Mouse (Mus musculus): ENCODE results near the gene Veph1. TPM values are rescaled to one million over a fixed set of nuclear protein-coding genes. Genes with fewer than 3 reads are reported as not detected.

The Veph1 gene
- polyA plus RNA-seq, 1 experiment from 2014 or later: 10.5 TPM

DNA sequence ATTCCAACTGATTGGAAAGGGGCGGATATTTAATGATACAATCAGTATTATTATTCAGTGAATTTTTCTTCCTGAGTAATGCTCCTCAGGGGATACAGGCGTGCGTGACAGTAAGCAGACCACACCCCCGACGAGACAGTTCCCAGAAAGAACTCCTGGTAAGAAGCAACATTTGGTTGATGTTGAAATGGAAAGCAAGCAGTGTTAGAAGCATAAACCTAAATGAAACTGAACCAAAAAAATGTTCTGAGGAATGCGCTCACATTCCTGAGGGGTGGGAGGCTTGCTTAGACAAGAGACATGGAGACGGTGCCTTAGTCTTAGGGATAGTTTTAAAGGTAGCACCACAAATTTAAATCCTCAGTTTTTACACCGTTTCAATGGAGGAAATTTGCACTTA lies 80.9 kb downstream of the Veph1 start:
- no peaks in the 10 kb centered on the region for H3K36me3 ChIP-seq
- H3K27ac ChIP-seq (replicated peaks): no peak overlapping the region
- WGBS: 76% methylated on average over 8 of the region's 8 CpGs
- no peaks in the 10 kb centered on the region for H3K9me3 ChIP-seq (replicated peaks)
- H3K4me3 ChIP-seq: no peak overlapping the region
- H3K27me3 ChIP-seq (ENCODE audit: low read depth, poor library complexity, severe bottlenecking): peaks cover 25% of the 10 kb centered on the region
- peaks cover 15% of the 10 kb centered on the region for H3K4me1 ChIP-seq
- no peak for DNase-seq (ENCODE audit: low spot score)

DNA sequence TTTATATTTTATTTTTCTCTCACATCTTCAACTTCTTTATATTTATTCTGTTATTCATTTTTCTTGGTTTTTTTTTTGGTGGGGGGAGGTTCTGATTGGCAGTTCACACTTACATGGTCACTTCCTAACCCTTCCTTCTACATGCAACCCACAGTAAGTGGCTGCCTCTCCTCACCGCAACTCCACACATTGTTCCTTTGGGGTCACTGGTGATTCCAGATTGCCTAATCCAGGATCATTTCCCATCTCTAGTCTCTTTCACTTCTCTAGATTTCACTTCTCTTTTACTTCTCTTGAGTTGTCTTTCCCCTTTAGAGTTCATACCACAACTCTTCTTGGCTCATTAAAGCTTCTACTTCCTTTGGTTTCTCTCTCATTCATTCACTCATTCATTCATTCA lies 83.1 kb downstream of the Veph1 start:
- H3K9me3 ChIP-seq (replicated peaks): no peaks in the 10 kb centered on the region
- WGBS: 91% methylated on average over 1 of the region's 1 CpGs
- H3K4me3 ChIP-seq: no peak overlapping the region
- no peaks in the 10 kb centered on the region for H3K36me3 ChIP-seq
- H3K27me3 ChIP-seq (ENCODE audit: low read depth, poor library complexity, severe bottlenecking): peaks cover 5% of the 10 kb centered on the region
- no peaks in the 10 kb centered on the region for H3K4me1 ChIP-seq
- no peak for DNase-seq (ENCODE audit: low spot score)
- no peak overlapping the region for H3K27ac ChIP-seq (replicated peaks)

DNA sequence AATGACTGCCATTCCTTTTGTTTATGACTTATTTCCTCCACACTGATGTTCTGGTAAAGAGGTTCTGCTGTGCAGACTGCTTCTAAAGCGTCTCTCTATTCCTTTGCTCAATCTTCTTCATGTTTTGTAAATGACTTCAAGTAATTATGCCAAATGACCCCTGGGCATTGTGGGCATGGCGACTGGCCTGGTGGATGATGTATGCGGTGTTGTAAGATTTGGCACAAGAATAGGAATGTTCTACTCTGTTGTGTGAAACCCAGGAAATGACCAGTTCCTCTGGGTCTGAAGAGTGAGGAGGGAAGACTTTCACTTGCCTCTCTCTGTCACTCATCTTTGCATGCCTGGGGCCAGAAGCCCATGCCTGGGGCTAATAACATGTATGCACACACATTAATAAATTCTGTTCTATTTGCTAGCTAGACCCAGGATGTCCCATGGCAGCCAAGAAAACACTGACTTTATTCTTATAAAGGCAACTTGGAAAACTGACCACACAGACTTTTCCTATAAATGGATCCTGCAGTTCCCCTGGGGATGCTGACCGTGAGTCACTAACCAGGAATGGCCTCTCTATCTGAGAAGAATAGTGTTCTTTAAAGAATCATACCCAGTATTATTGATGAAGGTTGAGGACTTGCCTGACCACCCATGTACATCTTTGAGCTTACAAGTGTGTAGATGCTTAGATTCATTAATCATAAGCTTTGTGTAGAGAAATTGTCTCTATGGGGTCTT lies 87.6 kb downstream of the Veph1 start:
- Histone ChIP-seq H3K36me3 (no peaks in the 10 kb centered on the region), H3K4me3 (no peak overlapping the region), H3K9me3 (replicated peaks) (no peaks in the 10 kb centered on the region), H3K27ac (replicated peaks) (no peak overlapping the region), H3K27me3 (ENCODE audit: low read depth, poor library complexity, severe bottlenecking) (no peaks in the 10 kb centered on the region), H3K4me1 (no peaks in the 10 kb centered on the region)
- 86% methylated on average over 4 of the region's 4 CpGs for WGBS
- no peak for DNase-seq (ENCODE audit: low spot score)

DNA sequence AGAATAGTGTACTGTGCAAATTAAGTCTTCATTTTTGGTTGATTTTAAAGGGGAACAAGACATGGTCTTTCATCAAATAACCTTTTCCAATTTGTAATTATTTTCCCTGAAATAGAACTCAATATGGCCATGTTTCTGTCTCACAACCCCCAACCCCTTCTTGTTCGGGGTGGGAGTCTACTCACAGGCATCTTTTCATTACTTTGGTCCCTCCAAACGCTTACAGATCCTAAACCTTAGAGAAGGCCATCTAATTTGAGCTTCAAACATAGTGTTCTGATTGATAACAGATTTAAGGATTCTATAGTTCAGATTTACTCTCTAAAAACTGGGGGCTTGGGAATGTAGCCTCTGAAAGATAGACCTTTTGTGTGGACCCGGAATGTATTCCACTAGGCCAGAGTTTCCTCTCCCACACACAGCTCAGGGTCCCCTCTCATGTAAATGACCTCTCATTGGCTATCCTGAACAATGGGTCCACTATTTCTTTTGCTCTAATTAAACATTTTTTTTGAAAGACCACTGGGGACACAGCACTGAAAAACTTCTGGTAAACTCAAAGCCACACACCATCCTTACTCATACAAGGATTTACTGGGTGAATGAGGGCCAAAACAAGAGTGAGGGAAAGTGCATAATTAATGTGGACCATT lies 102.6 kb downstream of the Veph1 start:
- H3K4me3 ChIP-seq: no peak overlapping the region

DNA sequence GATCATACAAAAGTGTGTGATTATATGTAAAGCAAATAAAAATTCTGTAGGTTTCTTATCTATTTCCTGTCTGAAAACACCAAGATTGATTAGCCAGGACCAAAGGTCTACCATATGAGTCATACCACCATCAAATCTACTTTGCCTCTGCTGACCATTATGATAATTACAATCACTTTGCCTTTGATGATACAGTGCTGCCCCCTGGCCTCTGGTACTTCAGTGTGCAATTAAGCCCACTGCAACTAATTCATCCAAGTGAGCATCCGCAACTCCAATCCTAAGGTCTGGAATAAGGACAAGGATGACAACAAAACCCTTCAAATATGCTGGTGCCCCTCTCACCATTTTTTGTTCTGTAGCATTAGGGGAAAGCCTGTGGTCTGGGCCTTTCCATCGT lies 117.0 kb downstream of the Veph1 start:
- Histone ChIP-seq H3K4me3 (no peak overlapping the region), H3K27ac (replicated peaks) (no peak overlapping the region), H3K27me3 (ENCODE audit: low read depth, poor library complexity, severe bottlenecking) (no peaks in the 10 kb centered on the region), H3K4me1 (no peaks in the 10 kb centered on the region), H3K36me3 (no peaks in the 10 kb centered on the region), H3K9me3 (replicated peaks) (no peaks in the 10 kb centered on the region)
- WGBS: 83% methylated on average over 2 of the region's 2 CpGs
- no peak for DNase-seq (ENCODE audit: low spot score)

More for the DNA sequence above, 102.6 kb downstream of the Veph1 start:
- Histone ChIP-seq H3K9me3 (replicated peaks) (no peaks in the 10 kb centered on the region), H3K36me3 (no peaks in the 10 kb centered on the region), H3K27ac (replicated peaks) (no peak overlapping the region), H3K4me1 (no peaks in the 10 kb centered on the region), H3K27me3 (ENCODE audit: low read depth, poor library complexity, severe bottlenecking) (no peaks in the 10 kb centered on the region)
- no peak for DNase-seq (ENCODE audit: low spot score)
- 80% methylated on average over 3 of the region's 3 CpGs for WGBS

DNA sequence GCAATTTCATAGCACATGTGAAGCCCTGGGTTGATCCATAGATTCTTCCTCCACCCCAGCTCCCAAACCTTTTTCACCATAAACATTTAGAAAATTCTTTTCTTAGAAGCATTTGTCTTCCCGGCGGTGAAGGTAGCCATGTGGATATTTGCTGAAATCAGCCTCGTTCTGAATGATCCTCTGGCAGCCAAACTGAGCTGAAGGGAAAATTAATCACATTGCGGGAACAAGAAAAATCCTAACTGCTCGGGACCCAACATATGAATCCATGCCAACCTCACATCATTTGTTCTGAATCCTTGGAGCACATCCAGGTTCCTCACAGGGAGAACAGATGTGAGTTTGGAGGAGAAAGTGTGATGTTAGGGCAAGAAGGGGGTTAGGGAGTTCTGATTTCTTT lies 123.7 kb downstream of the Veph1 start:
- no peak overlapping the region for H3K27ac ChIP-seq (replicated peaks)
- no peaks in the 10 kb centered on the region for H3K36me3 ChIP-seq
- H3K27me3 ChIP-seq (ENCODE audit: low read depth, poor library complexity, severe bottlenecking): no peaks in the 10 kb centered on the region
- no peaks in the 10 kb centered on the region for H3K9me3 ChIP-seq (replicated peaks)
- DNase-seq (ENCODE audit: low spot score): no peak
- peaks cover 14% of the 10 kb centered on the region for H3K4me1 ChIP-seq
- no peak overlapping the region for H3K4me3 ChIP-seq
- 92% methylated on average over 5 of the region's 5 CpGs for WGBS

DNA sequence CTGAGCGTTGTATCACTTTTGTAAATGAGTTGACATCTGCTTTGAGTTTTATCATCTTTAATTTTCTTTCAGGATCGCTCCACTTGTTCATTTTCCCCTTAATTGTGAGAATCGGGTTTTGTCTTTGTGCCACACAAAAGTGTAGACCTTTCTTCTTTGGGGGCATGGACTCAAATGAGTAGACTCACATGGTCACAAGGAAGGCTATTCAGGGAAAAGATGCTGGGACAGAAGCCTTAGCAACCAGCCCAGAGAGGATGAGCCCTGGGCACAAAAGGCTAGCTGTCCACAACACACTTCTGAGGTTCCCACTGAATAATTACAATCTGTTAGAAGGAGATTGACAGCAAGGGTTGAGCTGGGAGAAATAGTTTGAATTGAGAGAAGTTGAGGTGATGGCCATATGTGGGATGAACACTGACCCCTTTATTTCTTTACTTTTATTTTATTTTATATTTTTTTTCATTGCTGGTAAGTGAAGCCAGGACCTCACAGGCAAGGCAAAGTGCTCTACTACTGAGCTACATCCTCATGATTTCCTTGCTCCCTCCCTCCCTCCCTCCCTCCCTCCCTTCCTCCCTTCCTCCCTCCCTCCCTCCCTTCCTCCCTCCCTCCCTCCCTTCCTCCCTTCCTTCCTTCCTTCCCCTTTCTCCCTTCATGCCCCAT lies 126.6 kb downstream of the Veph1 start:
- Histone ChIP-seq H3K27ac (replicated peaks) (peak overlapping the region; percentile 59), H3K36me3 (no peaks in the 10 kb centered on the region), H3K27me3 (ENCODE audit: low read depth, poor library complexity, severe bottlenecking) (no peaks in the 10 kb centered on the region), H3K4me1 (peaks cover 14% of the 10 kb centered on the region), H3K4me3 (no peak overlapping the region), H3K9me3 (replicated peaks) (no peaks in the 10 kb centered on the region)
- DNase-seq (ENCODE audit: low spot score): peak; percentile 37
- 36% methylated on average over 3 of the region's 3 CpGs for WGBS

DNA sequence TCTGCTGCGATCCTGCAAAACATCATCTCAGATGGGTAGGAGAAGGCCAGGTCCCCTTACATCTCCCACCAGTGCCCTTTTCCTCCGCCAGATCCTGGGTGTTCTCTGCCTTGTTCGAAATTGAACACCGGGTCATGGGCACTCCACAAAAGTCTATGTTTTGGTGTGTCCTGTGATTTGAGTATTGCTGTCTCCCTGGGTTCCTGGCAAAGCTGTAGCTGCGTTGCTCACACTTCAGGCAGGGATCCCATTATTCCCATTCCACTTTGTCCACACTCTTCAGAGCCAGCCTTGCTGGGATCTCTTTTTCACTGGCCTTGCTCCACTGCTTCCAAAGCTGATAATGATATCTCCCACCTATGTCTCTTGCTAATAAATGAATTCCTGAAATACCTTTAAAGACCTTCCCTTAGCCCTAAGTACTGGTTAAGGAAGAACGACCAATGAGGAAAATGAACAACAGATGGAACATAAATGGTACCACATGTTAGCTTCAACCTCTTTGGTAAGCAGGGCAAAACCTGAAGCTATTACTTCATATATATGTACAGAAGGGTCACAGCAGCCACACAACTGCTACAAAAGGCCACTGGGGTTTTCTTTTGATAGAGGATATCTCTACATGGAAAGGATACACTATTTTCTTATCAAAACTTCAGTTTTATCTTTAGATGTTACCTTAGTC lies 129.9 kb downstream of the Veph1 start:
- Histone ChIP-seq H3K27me3 (ENCODE audit: low read depth, poor library complexity, severe bottlenecking) (no peaks in the 10 kb centered on the region), H3K27ac (replicated peaks) (no peak overlapping the region), H3K4me1 (peaks cover 18% of the 10 kb centered on the region), H3K9me3 (replicated peaks) (no peaks in the 10 kb centered on the region), H3K4me3 (no peak overlapping the region), H3K36me3 (no peaks in the 10 kb centered on the region)
- DNase-seq (ENCODE audit: low spot score): peak; percentile 17
- WGBS: 77% methylated on average over 6 of the region's 6 CpGs

DNA sequence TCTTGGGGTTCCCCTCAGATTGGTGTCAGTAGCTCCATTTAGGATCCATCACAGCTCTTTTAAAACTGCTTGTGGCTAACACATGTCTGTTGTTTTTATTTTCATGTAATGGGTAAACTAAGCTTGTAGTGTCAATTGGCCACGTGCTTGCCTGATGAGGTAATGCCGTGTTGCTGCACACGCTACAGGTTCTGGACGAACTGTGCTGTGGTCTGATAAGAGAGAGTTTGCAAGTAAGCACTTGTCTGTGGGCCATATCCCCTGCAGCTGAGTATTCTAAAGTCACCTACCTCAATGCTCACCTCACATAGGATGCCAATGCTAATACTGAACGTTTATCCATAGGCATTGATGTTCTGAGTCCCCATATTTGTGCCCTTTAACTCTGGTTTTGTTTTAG lies 131.6 kb downstream of the Veph1 start:
- no peak for DNase-seq (ENCODE audit: low spot score)
- Histone ChIP-seq H3K9me3 (replicated peaks) (no peaks in the 10 kb centered on the region), H3K36me3 (no peaks in the 10 kb centered on the region), H3K27me3 (ENCODE audit: low read depth, poor library complexity, severe bottlenecking) (no peaks in the 10 kb centered on the region), H3K27ac (replicated peaks) (no peak overlapping the region), H3K4me3 (no peak overlapping the region), H3K4me1 (peaks cover 14% of the 10 kb centered on the region)
- WGBS: 89% methylated on average over 5 of the region's 5 CpGs

DNA sequence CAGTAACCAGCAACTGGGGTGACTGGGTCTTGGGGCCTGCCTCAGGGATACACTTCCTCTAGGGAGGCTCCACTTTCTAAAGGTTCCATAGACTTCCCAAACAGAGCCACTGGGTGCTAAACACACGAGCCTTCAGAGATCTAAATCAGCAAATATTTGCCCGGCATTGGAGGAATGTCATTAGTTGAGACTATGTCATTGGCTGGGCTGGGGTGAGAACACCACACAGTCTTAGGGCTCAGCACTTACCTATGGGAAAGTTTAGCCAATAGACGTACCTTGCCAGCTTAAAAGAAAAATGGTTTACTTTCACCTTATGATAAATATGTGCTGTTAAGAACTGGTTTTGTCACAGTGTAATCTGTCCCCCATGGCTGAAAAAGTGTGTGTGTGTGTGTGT lies 132.1 kb downstream of the Veph1 start:
- DNase-seq (ENCODE audit: low spot score): no peak
- 73% methylated on average over 3 of the region's 3 CpGs for WGBS
- Histone ChIP-seq H3K4me1 (peaks cover 10% of the 10 kb centered on the region), H3K27me3 (ENCODE audit: low read depth, poor library complexity, severe bottlenecking) (no peaks in the 10 kb centered on the region), H3K36me3 (no peaks in the 10 kb centered on the region), H3K4me3 (no peak overlapping the region), H3K27ac (replicated peaks) (no peak overlapping the region; the same call in 1 of the 2 replicates), H3K9me3 (replicated peaks) (no peaks in the 10 kb centered on the region)

DNA sequence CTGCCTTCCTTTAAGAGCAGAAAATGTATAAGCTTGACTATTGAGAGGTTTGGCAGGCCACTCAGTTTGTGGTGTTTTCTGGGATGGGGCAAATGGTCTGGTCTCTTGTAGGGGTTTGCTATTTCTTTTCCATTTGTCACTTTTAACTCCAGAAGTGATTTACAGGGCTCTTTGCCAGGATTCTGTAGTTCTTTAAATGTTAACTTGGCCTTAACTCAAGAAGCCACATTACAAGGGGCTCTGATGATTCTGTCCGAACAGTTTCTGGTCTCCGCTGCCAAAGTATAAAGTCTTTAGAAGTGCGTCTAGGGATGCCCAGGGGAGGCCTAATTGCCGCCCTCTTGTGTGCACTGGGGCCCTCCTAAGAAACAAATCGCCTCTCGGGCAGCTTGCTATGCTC lies 134.0 kb downstream of the Veph1 start:
- no peak for DNase-seq (ENCODE audit: low spot score)
- no peaks in the 10 kb centered on the region for H3K36me3 ChIP-seq
- H3K4me1 ChIP-seq: peaks cover 4% of the 10 kb centered on the region; the same call in 1 of the 2 replicates
- H3K4me3 ChIP-seq: no peak overlapping the region
- H3K27ac ChIP-seq (replicated peaks): no peak overlapping the region
- H3K9me3 ChIP-seq (replicated peaks): no peaks in the 10 kb centered on the region
- H3K27me3 ChIP-seq (ENCODE audit: low read depth, poor library complexity, severe bottlenecking): no peaks in the 10 kb centered on the region
- WGBS: 84% methylated on average over 6 of the region's 6 CpGs

DNA sequence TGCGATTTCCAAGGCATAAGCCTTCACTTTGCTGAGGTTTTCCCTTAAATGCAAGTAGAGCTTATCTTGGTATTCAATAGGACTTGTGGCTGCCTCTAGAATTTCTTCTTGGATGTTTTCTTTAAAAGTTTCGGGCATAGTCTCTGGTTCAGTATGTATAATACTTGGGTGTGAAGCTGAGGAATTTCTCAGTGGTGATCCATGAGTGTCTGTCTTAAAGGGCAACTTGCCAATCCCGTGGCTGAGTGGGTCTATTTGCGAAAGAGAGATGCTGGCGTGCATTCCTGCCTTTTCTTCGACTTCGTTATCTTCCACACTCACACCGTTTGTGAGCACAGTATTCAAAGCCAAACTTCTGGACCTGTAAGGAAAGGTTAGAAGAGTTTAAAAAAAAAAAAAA lies 138.7 kb downstream of the Veph1 start:
- Histone ChIP-seq H3K9me3 (replicated peaks) (no peaks in the 10 kb centered on the region), H3K4me3 (no peak overlapping the region), H3K36me3 (no peaks in the 10 kb centered on the region), H3K4me1 (no peaks in the 10 kb centered on the region), H3K27me3 (ENCODE audit: low read depth, poor library complexity, severe bottlenecking) (no peaks in the 10 kb centered on the region), H3K27ac (replicated peaks) (no peak overlapping the region)
- whole genome bisulfite sequencing: 87% methylated on average over 8 of the region's 8 CpGs
- DNase-seq (ENCODE audit: low spot score): no peak
